In genomic region chr9:89842776-89843089, GRCm38 (mm10) we compare ENCODE assay signal across 23 mouse cellular contexts.
DNase-seq lines count a peak whose midpoint lies in the region; ATAC-seq and TF ChIP-seq lines count a peak whose summit lies in the region.
"Had no signal": no experiment of that assay in that cellular context is flagged by ENCODE, and none has a peak within 500 bp of the region (broad histone marks: within the 10 kb centered on the region; RNA-seq: fewer than 3 reads in every experiment).

No protein-coding gene starts in this region.

- H3K4me2 ChIP-seq in forebrain, embryonic 15.5 days (replicated peaks) = no peak overlapping the region
- no peak overlapping the region for H3K4me2 ChIP-seq in forebrain, embryonic 12.5 days
- H3K4me2 ChIP-seq: hindbrain, embryonic 12.5 days; kidney, embryonic 15.5 days; liver, embryonic 15.5 days; lung, embryonic 15.5 days; midbrain, embryonic 12.5 days; neural tube, embryonic 15.5 days had no signal

- H3K9ac ChIP-seq in forebrain, embryonic 15.5 days (replicated peaks) = no peak overlapping the region
- no peak overlapping the region for H3K9ac ChIP-seq in forebrain, embryonic 12.5 days
- H3K9ac ChIP-seq: hindbrain, embryonic 12.5 days; kidney, embryonic 15.5 days; liver, embryonic 15.5 days; lung, embryonic 15.5 days; midbrain, embryonic 12.5 days; neural tube, embryonic 15.5 days had no signal

- 80% methylated on average over 8 of the region's 8 CpGs for WGBS in forebrain, embryonic 15.5 days
- 89% methylated on average over 8 of the region's 8 CpGs for WGBS in forebrain, embryonic 12.5 days
- 51% methylated on average over 8 of the region's 8 CpGs for WGBS in spleen, adult 2 months

- H3K27me3 ChIP-seq in forebrain, embryonic 15.5 days = no peaks in the 10 kb centered on the region
- no peaks in the 10 kb centered on the region for H3K27me3 ChIP-seq in forebrain, embryonic 12.5 days
- H3K27me3 ChIP-seq in spleen, adult 2 months (ENCODE audit: control insufficient read depth, insufficient read depth, low read length) = no peaks in the 10 kb centered on the region
- H3K27me3 ChIP-seq: hindbrain, embryonic 12.5 days; kidney, embryonic 15.5 days; liver, embryonic 15.5 days; lung, embryonic 15.5 days; midbrain, embryonic 12.5 days; neural tube, embryonic 15.5 days had no signal

- no peak for TF ChIP-seq CTCF in layer of hippocampus, adult 2 months (conservative IDR thresholded peaks at IDR 0.05)
- no peak for TF ChIP-seq CTCF in spleen, adult 2 months (IDR thresholded peaks at IDR 0.05; ENCODE audit: extremely low read depth, insufficient read depth, insufficient read length, insufficient replicate concordance)

- DNase-seq in layer of hippocampus, adult 2 months (ENCODE audit: low spot score in 2 of 2) = no peak
- DNase-seq in layer of hippocampus, postnatal 10 days (ENCODE audit: low spot score in 2 of 2) = no peak
- peak in 1 of 2 experiments; percentile 57 for DNase-seq in spleen, adult 2 months (ENCODE audit: low read depth in 1 of 2, low spot score in 2 of 2)
- DNase-seq in spleen, postnatal 36 days (ENCODE audit: low spot score in 2 of 2) = no peak
- no peak for DNase-seq in cerebellum, postnatal 14 days
- DNase-seq: adrenal gland, postnatal 14 days; cerebellum, adult 18-20 months; cerebellum, postnatal 25 days; gastrocnemius, postnatal 14 days; kidney, adult 18-20 months; kidney, postnatal 36 days; liver; thymus, adult 2 months; thymus, postnatal 36 days had no signal

- peak; percentile 17 for ATAC-seq in forebrain, embryonic 15.5 days (replicated peaks)
- no peak for ATAC-seq in forebrain, embryonic 12.5 days (ENCODE audit: low FRiP score)

- peak overlapping the region; percentile 61 for H3K27ac ChIP-seq in forebrain, embryonic 15.5 days (replicated peaks)
- H3K27ac ChIP-seq in forebrain, embryonic 12.5 days = no peak overlapping the region
- H3K27ac ChIP-seq in layer of hippocampus, adult 2 months = peak overlapping the region; percentile 83
- H3K27ac ChIP-seq in spleen, adult 2 months (ENCODE audit: insufficient read depth, low read length) = peak overlapping the region; percentile 86
- H3K27ac ChIP-seq: hindbrain, embryonic 12.5 days; kidney, embryonic 15.5 days; liver, embryonic 15.5 days; lung, embryonic 15.5 days; midbrain, embryonic 12.5 days; neural tube, embryonic 15.5 days had no signal

- no peak; the same call in 1 of the 2 replicates for TF ChIP-seq POLR2A in spleen, adult 2 months (IDR thresholded peaks at IDR 0.05; ENCODE audit: low read depth, low read length)

- H3K36me3 ChIP-seq in forebrain, embryonic 15.5 days = no peaks in the 10 kb centered on the region
- H3K36me3 ChIP-seq in forebrain, embryonic 12.5 days (replicated peaks) = no peaks in the 10 kb centered on the region
- H3K36me3 ChIP-seq in spleen, adult 2 months (ENCODE audit: control insufficient read depth, insufficient read depth, low read length) = no peaks in the 10 kb centered on the region
- H3K36me3 ChIP-seq: hindbrain, embryonic 12.5 days; kidney, embryonic 15.5 days; liver, embryonic 15.5 days; lung, embryonic 15.5 days; midbrain, embryonic 12.5 days; neural tube, embryonic 15.5 days had no signal

- H3K4me3 ChIP-seq in forebrain, embryonic 15.5 days = no peak overlapping the region
- H3K4me3 ChIP-seq in forebrain, embryonic 12.5 days (replicated peaks) = no peak overlapping the region
- H3K4me3 ChIP-seq in layer of hippocampus, adult 2 months = no peak overlapping the region
- peak overlapping the region; percentile 22; the same call in 1 of the 2 replicates for H3K4me3 ChIP-seq in spleen, adult 2 months (ENCODE audit: extremely low read depth, insufficient read depth, insufficient read length)
- H3K4me3 ChIP-seq: hindbrain, embryonic 12.5 days; kidney, embryonic 15.5 days; liver, embryonic 15.5 days; lung, embryonic 15.5 days; megakaryocyte, embryonic 14.5 days; midbrain, embryonic 12.5 days; neural tube, embryonic 15.5 days had no signal

- peaks cover 14% of the 10 kb centered on the region for H3K4me1 ChIP-seq in forebrain, embryonic 15.5 days
- H3K4me1 ChIP-seq in forebrain, embryonic 12.5 days = peaks cover 7% of the 10 kb centered on the region; the same call in 1 of the 2 replicates
- H3K4me1 ChIP-seq in spleen, adult 2 months (ENCODE audit: control insufficient read depth, insufficient read depth, insufficient read length) = peaks cover 18% of the 10 kb centered on the region; the same call in 1 of the 2 replicates
- H3K4me1 ChIP-seq: liver, embryonic 15.5 days; lung, embryonic 15.5 days; megakaryocyte, embryonic 14.5 days had no signal

- H3K9me3 ChIP-seq in forebrain, embryonic 15.5 days = no peaks in the 10 kb centered on the region
- no peaks in the 10 kb centered on the region for H3K9me3 ChIP-seq in forebrain, embryonic 12.5 days
- H3K9me3 ChIP-seq: hindbrain, embryonic 12.5 days; kidney, embryonic 15.5 days; liver, embryonic 15.5 days; lung, embryonic 15.5 days; megakaryocyte, embryonic 14.5 days; midbrain, embryonic 12.5 days; neural tube, embryonic 15.5 days had no signal
